Mouse (Mus musculus): ENCODE results near the gene Ankle1. TPM values are rescaled to one million over a fixed set of nuclear protein-coding genes. Genes with fewer than 3 reads are reported as not detected.
"Not testable (repeated sequence)": the region's sequence is repeated elsewhere in the genome, so short reads cannot be mapped to it uniquely, and the experiment has no call there.

The Ankle1 gene
- polyA plus RNA-seq, 2 experiments from 2014 or later = 1.7 to 2.4 TPM

- no peak for ATAC-seq
Measured at GRCm38 (mm10) chr8:71408231-71408630, 2.4 kb downstream of the Ankle1 start.

- peak; percentile 36 for ATAC-seq
Measured at GRCm38 (mm10) chr8:71411535-71412273, 5.9 kb downstream of the Ankle1 start.

GRCm38 (mm10) chr8:71422121-71422520 lies 16.3 kb downstream of the Ankle1 start:
- ATAC-seq = no peak

- ATAC-seq = not testable (repeated sequence)
Measured at GRCm38 (mm10) chr8:71432935-71433334, 27.1 kb downstream of the Ankle1 start.

- ATAC-seq = no peak
Measured at GRCm38 (mm10) chr8:71437041-71437440, 31.2 kb downstream of the Ankle1 start.

GRCm38 (mm10) chr8:71441404-71441803 lies 35.6 kb downstream of the Ankle1 start:
- peak; percentile 65 for ATAC-seq

GRCm38 (mm10) chr8:71445096-71445495 lies 39.3 kb downstream of the Ankle1 start:
- no peak for ATAC-seq

- ATAC-seq = no peak
Measured at GRCm38 (mm10) chr8:71451337-71451736, 45.5 kb downstream of the Ankle1 start.

- no peak for ATAC-seq
Measured at GRCm38 (mm10) chr8:71451777-71452176, 46.0 kb downstream of the Ankle1 start.

GRCm38 (mm10) chr8:71452669-71453068 lies 46.9 kb downstream of the Ankle1 start:
- ATAC-seq = no peak

GRCm38 (mm10) chr8:71454668-71455067 lies 48.9 kb downstream of the Ankle1 start:
- no peak for ATAC-seq

- no peak for ATAC-seq
Measured at GRCm38 (mm10) chr8:71456906-71457305, 51.1 kb downstream of the Ankle1 start.

GRCm38 (mm10) chr8:71457659-71458270 lies 52.0 kb downstream of the Ankle1 start:
- no peak for ATAC-seq

Other genes starting within 250 kb of the Ankle1 start
- 10 to 100 TPM; 18.3 to 18.5 TPM for gene Myo9b, start 133.3 kb upstream of the Ankle1 start, polyA plus RNA-seq (2017; shearing (Covaris generic))
- 10 to 100 TPM; 27.3 to 35.0 TPM for gene Haus8, start 133.1 kb upstream of the Ankle1 start, polyA plus RNA-seq (2017; shearing (Covaris generic))
- gene Use1, start 39.2 kb upstream of the Ankle1 start, polyA plus RNA-seq (2017; shearing (Covaris generic)) = 100 to 1,000 TPM; 302 to 322 TPM
- gene Ocel1, start 34.7 kb upstream of the Ankle1 start, polyA plus RNA-seq (2017; shearing (Covaris generic)) = 1 to 10 TPM; 3.7 to 4.9 TPM
- under 1 TPM in 1 of 2 experiments, not detected in 1; 0.45 TPM for gene Nr2f6, start 24.1 kb upstream of the Ankle1 start, polyA plus RNA-seq (2017; shearing (Covaris generic))
- gene Ushbp1, start 10.2 kb upstream of the Ankle1 start, polyA plus RNA-seq (2017; shearing (Covaris generic)) = under 1 TPM in 1 of 2 experiments, not detected in 1; 0.28 TPM
- 10 to 100 TPM; 59.2 to 67.9 TPM for gene Babam1, start 9.1 kb upstream of the Ankle1 start, polyA plus RNA-seq (2017; shearing (Covaris generic))
- gene Abhd8, start 57.6 kb downstream of the Ankle1 start, polyA plus RNA-seq (2017; shearing (Covaris generic)) = 10 to 100 TPM; 24.7 to 29.0 TPM
- gene Mrpl34, start 58.9 kb downstream of the Ankle1 start, polyA plus RNA-seq (2017; shearing (Covaris generic)) = 100 to 1,000 TPM in 1 of 2 experiments, 10 to 100 TPM in 1; 70.3 to 101 TPM
- gene Dda1, start 63.2 kb downstream of the Ankle1 start, polyA plus RNA-seq (2017; shearing (Covaris generic)) = 10 to 100 TPM; 26.8 to 30.6 TPM
- under 1 TPM in 1 of 2 experiments, not detected in 1; 0.24 TPM for gene Ano8, start 80.0 kb downstream of the Ankle1 start, polyA plus RNA-seq (2017; shearing (Covaris generic))
- 1 to 10 TPM; 3.9 to 5.1 TPM for gene Gtpbp3, start 82.1 kb downstream of the Ankle1 start, polyA plus RNA-seq (2017; shearing (Covaris generic))
- gene Plvap, start 105.7 kb downstream of the Ankle1 start, polyA plus RNA-seq (2017; shearing (Covaris generic)) = not detected
- not detected for gene Ccdc194, start 119.7 kb downstream of the Ankle1 start, polyA plus RNA-seq (2017; shearing (Covaris generic))
- 100 to 1,000 TPM in 1 of 2 experiments, 10 to 100 TPM in 1; 40.2 to 113 TPM for gene Bst2, start 131.4 kb downstream of the Ankle1 start, polyA plus RNA-seq (2017; shearing (Covaris generic))
- 10 to 100 TPM; 59.3 to 71.7 TPM for gene Mvb12a, start 136.9 kb downstream of the Ankle1 start, polyA plus RNA-seq (2017; shearing (Covaris generic))
- gene Tmem221, start 152.9 kb downstream of the Ankle1 start, polyA plus RNA-seq (2017; shearing (Covaris generic)) = 1 to 10 TPM in 1 of 2 experiments, under 1 TPM in 1; 0.99 to 1.7 TPM
- gene Nxnl1, start 160.6 kb downstream of the Ankle1 start, polyA plus RNA-seq (2017; shearing (Covaris generic)) = under 1 TPM in 1 of 2 experiments, not detected in 1; 0.15 TPM
- 1 to 10 TPM; 4.4 to 8.9 TPM for gene Slc27a1, start 162.9 kb downstream of the Ankle1 start, polyA plus RNA-seq (2017; shearing (Covaris generic))
- gene Pgls, start 186.2 kb downstream of the Ankle1 start, polyA plus RNA-seq (2017; shearing (Covaris generic)) = 10 to 100 TPM; 77.4 to 87.4 TPM
- gene Fam129c, start 191.6 kb downstream of the Ankle1 start, polyA plus RNA-seq (2017; shearing (Covaris generic)) = 1 to 10 TPM; 1.9 to 3.9 TPM
- gene Colgalt1, start 205.0 kb downstream of the Ankle1 start, polyA plus RNA-seq (2017; shearing (Covaris generic)) = 10 to 100 TPM; 10.5 to 11.4 TPM